Mouse (Mus musculus): ENCODE data around the gene Krt15.

Krt15 gene

GRCm38 (mm10) chr11:100121466-100121865 lies 14.3 kb downstream of the Krt15 start, which contains the start of gene Krt13:
Krt13 (minus strand) TSS chr11:100121566.
- no peak for DNase-seq

DNA sequence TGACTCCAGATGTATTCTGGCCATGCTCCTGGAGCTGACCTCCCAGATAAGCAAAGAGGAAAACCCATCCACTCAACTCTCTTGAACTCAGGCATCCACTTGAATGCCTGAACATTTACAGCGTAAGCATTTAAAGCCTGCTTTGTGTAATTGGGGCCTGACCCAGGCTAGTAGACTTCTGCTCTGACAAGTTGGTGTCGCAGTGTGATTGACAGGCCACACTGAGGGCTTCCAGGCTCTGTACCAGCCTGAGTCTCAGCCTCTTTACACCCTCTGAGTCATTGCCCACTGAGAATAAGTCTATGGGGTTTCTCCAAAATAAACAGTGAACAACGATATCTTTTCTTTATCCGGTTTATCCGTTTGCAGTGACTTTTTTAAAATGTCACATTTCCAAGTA lies 15.4 kb downstream of the Krt15 start:
- DNase-seq = no peak

DNA sequence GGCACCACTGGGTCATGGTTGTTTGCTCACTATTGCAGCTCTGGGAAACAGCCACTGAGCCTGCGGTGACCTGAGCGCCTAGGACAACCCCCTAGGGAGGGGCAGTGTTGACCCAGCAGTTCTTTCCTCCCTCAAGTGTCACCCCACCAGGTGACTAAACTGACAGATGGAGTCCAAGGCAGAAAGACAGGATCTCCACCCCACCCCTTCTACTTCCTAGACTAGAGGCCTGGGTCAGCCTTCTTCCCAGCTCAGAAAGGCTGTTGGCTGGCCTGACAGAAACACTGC lies 22.0 kb downstream of the Krt15 start:
- DNase-seq = no peak

DNA sequence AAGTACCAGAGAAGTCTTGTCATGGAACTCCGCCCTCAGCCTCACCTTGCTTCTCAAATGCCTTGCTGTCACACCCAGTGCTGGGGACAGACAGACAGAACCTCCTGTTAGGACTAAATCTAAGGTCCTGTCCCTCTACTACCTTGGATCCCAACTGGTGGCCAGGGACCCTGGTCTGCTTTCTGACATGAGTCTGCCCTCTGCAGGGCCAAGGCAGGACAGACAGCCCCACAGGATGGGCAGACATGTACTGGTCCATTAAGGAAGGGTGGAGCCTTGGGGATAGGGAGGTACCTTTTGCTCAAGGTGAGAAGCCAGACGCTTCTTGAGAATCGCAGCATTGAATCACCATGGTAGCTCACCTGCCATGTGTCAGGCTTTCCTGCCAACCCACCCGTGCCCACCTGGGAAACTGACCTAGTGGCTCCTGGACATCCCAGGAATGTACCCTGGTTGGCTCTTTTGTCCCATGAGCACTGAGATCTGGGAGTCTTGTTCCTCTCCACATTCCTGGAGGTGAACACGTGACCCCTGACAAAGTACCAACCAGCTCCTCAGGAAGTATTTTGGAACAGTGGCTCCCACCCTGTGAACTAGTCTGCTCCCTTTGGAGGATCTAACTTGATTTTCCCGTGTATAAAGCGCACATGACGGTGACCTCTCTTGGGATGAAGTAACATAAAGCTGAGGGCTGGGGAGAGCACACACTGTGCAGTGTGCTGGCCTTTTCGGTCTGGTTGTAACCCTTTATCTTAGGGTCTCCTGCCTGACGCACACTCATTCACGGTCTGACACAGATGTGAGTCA lies 22.6 kb downstream of the Krt15 start:
- no peak for DNase-seq

DNA sequence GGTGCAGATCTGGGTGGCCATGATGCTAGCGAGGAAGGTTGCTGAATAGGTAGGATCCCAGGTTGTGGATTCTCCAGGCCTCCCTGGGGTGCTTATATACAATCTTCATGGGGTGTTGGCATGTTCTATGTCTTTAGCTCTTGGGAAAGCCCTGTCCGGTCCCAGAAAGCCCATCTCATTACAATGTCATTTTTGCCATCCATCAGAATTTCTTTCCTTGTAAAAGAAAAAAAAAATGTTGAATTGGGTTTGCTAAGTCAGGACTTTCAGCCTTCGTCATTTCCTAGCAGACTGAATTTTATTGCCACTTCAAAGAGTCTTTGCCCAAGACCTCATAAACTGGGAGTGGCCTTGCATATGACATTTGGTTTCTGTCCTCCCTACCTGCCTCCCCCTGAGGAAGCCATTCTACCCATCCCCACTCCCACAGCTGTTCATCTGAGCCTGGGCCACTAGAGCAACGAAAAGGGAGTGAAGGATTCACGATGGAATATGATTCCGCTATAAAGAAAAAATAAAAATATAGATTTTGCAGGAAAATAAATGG lies 30.1 kb downstream of the Krt15 start, which contains the start of gene Krt36:
Gene Krt36, minus strand, starts transcription at position 51 of the 547 bp plus-strand sequence.
- DNase-seq = no peak

- DNase-seq = no peak
Observed at GRCm38 (mm10) chr11:100102693-100103429, 32.9 kb downstream of the Krt15 start.

- DNase-seq = no peak
Observed at GRCm38 (mm10) chr11:100100391-100100790, 35.3 kb downstream of the Krt15 start.

DNA sequence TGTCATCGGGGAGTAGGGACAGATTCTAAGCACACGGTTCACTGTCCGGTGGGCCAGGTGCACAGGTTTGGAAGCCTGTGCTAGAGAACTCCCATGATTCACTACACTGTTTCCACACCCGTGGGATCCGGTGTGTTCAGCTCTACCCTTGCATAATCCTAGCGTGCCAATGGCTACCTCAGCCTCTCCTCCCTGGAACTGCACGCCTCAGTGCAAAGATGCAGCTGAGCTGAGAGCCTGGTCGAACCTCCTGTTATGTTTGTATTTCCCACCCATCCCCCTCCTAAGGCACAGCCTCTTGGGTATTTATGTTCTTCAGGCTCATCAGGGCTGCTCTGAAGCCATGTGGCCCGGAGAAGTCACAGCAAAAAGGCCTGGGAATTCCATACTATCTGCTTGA lies 37.9 kb downstream of the Krt15 start:
- no peak for DNase-seq

DNA sequence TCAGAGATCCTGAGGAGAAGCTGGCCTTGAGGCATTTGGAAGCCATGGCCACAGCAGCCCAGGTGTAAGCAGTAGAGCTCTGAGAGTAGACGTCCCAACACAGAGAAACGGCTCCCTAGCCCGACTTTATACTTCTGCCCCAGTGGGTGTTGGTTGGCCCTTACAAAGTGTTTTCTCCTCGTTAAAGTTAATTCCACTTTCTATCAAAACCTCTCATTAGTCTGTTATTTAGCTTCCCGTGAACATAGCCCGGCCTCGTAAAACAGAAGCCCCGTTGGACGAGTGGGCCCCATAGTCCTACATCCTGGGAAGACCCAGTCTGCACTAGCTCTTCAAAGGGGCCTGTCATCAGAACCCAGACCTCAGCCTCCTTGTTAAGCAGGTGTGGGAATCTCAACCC lies 39.6 kb downstream of the Krt15 start, which contains the start of gene Krt35:
Gene Krt35, minus strand, starts transcription at position 101 of the 400 bp plus-strand sequence.
- DNase-seq = no peak

GRCm38 (mm10) chr11:100088378-100089025 lies 47.2 kb downstream of the Krt15 start:
- DNase-seq = no peak

DNA sequence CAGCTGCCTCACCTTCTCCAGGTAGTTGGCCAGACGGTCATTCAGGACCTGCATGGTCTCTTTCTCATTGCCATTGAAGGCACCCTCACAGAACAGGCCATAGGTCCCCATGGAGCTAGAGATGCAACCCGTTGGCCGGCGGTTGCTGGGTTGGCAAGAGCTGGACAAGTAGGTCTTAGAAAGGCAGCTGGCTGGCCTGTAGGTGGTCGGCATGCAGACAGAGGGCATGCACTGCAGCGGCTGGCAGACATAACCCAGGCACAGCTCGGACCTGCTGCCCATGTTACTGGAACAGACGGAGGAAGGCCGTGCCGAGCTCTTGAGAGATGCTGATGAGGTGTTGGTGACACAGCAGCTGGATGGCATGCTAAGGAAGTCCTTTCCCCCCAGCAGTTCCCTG lies 47.9 kb downstream of the Krt15 start, which contains the start of gene Krt32:
Gene Krt32, minus strand, starts transcription at position 366 of the 400 bp plus-strand sequence.
- no peak for DNase-seq
